Mouse (Mus musculus) lung, embryonic 14.5 days (tissue): ENCODE measurements around the gene Nrp2. TPM values are rescaled to one million over a fixed set of nuclear protein-coding genes. Genes with fewer than 3 reads are reported as not detected.

Experiments
- ATAC-seq: fragments of 200-750 bp; cut with Nextera tagmentation; 2 replicates; pipeline ENCODE4 v1.8.0; 2017; ENCODE audit warnings: mild to moderate bottlenecking, moderate TSS enrichment, moderate library complexity; ENCODE audit not compliant: insufficient read depth
- DNase-seq: peaks from one replicate; pipeline ENCODE4 v3.0.0-alpha.2; 2015
- H3K27ac ChIP-seq: fragments of 300-500 bp; sonication (generic); 2 replicates; pipeline ENCODE4 v1.5.1; 2014; ENCODE audit warnings: low read depth, mild to moderate bottlenecking, moderate library complexity
- H3K27me3 ChIP-seq: fragments of 300-500 bp; sonication (generic); 2 replicates; pipeline ENCODE4 v1.6.1; 2014; ENCODE audit warnings: low read length, control low read depth; ENCODE audit not compliant: insufficient read depth
- H3K36me3 ChIP-seq: fragments of 300-500 bp; sonication (generic); 2 replicates; pipeline ENCODE4 v1.6.1; 2014; ENCODE audit warnings: control low read depth; ENCODE audit not compliant: insufficient read depth
- H3K4me1 ChIP-seq: fragments of 300-500 bp; sonication (generic); 2 replicates; pipeline ENCODE4 v1.6.1; 2014; ENCODE audit warnings: antibody characterized with exemption, control low read depth; ENCODE audit not compliant: insufficient read depth
- H3K4me2 ChIP-seq: fragments of 300-500 bp; sonication (generic); 2 replicates; pipeline ENCODE4 v1.6.1; 2014; ENCODE audit warnings: mild to moderate bottlenecking
- H3K4me3 ChIP-seq: fragments of 300-500 bp; sonication (generic); 2 replicates; pipeline ENCODE4 v1.5.1; 2014; ENCODE audit warnings: low read depth, low read length
- H3K9ac ChIP-seq: fragments of 300-500 bp; sonication (generic); 2 replicates; pipeline ENCODE4 v1.6.1; 2014
- H3K9me3 ChIP-seq: fragments of 300-500 bp; sonication (generic); 2 replicates; pipeline ENCODE4 v1.6.1; 2016; ENCODE audit warnings: low read depth, low read length, control low read depth
- CTCF ChIP-seq: IDR thresholded peaks from 2 replicates; pipeline ENCODE4 v1.5.1; 2016; ENCODE audit warnings: antibody characterized with exemption, low read depth
- WGBS: fragments of 180-500 bp; shearing (Covaris S2); extraction: QIAGEN DNeasy Blood & Tissue Kit; methylation state at CpG from one replicate; pipeline ENCODE4 v1.1.7; 2014; 5-methylcytosine and 5-hydroxymethylcytosine counted together
- polyA plus RNA-seq: library from polyadenylated mRNA; unstranded; fragments of >200 nt; fragmentation: Nextera tagmentation; extraction: Ambion mirVana; gene quantifications from 2 replicates; pipeline ENCODE4 v1.2.1, GENCODE M21; 2014

Gene Nrp2
- 9.9 and 10.8 TPM in 2 replicates for polyA plus RNA-seq

DNA sequence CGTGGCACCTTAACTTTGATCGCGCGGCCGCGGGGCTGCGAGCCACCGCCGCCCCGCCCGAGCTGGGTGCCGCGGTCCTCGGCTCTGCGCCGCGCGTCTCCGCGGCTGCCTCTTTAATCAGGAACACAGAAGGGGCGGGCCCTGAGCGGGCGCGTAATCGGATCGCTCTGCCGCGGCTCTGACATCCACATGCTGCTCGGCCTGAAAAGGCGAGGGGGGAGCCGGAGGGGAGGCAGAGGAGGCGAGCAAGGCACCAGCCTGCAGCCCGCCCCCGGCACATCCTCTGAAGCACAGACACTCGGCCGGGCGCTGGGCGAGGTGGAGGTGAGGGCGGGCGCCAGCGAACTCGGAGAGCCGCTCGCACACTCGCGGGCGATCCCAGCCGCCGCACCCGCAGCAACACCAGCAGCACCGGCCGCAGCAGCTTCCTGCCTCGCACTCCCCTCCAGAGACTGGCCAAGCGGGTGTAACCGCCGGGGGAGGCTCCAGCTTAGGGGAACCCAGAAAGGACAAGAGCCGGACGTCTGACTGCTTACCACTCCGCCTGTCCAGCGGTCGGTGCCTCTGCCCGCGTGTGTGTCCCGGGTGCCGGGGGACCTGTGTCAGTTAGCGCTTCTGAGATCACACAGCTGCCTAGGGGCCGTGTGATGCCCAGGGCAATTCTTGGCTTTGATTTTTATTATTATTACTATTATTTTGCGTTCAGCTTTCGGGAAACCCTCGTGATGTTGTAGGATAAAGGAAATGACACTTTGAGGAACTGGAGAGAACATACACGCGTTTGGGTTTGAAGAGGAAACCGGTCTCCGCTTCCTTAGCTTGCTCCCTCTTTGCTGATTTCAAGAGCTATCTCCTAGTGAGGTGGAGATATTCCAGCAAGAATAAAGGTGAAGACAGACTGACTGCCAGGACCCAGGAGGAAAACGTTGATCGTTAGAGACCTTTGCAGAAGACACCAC lies at the start of gene Nrp2:
TSS of gene Nrp2 (plus strand) at position 128 of the 959 bp plus-strand sequence.
- ATAC-seq (peak; percentile 70), DNase-seq (peak; percentile 92)
- H3K4me1 ChIP-seq = 0 out of 2 replicates have a peak, but pooled peaks cover 6% of the 10 kb centered on the region
- WGBS = under 1% methylated on average over 75 of the region's 76 CpGs
- peak within 1 kb of the TSS; percentile 58 for H3K4me3 ChIP-seq
- H3K9ac ChIP-seq = peak within 1 kb of the TSS; percentile 58
- peak within 1 kb of the TSS; percentile 94 for H3K4me2 ChIP-seq
- peak within 1 kb of the TSS; percentile 79 for H3K27ac ChIP-seq
- H3K9me3 ChIP-seq = no peaks in the 10 kb centered on the region
- TF ChIP-seq CTCF = no peak
- H3K36me3 ChIP-seq = no peaks in the 10 kb centered on the region
- H3K27me3 ChIP-seq = peaks cover 20% of the 10 kb centered on the region

DNA sequence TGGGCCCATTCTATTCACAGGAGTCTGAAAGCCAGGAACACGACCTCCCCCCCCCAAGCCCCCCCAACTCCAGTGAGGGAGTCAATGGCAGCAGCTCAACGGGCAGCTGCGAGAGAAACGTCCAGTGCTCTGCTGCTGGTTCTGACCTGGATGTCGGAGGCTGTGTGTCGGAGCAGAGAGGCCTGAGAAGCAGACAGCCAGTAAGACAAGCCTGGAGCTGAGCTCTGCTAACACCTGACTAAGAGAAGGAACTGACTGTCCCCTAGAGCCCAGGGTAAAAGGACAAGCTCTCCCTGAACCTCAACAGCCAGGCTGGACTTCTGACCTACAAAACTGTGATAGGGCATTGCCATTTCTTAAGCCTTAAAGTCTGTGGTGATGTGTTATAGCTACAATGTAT lies 48.6 kb upstream of the Nrp2 start:
- Histone ChIP-seq H3K4me3 (no peak overlapping the region), H3K4me1 (no peaks in the 10 kb centered on the region), H3K4me2 (no peak overlapping the region), H3K27ac (no peak overlapping the region), H3K9me3 (no peaks in the 10 kb centered on the region), H3K9ac (no peak overlapping the region), H3K36me3 (no peaks in the 10 kb centered on the region), H3K27me3 (no peaks in the 10 kb centered on the region)
- no peak for ATAC-seq
- DNase-seq = no peak
- TF ChIP-seq CTCF = no peak
- 57% methylated on average over 6 of the region's 6 CpGs for WGBS

DNA sequence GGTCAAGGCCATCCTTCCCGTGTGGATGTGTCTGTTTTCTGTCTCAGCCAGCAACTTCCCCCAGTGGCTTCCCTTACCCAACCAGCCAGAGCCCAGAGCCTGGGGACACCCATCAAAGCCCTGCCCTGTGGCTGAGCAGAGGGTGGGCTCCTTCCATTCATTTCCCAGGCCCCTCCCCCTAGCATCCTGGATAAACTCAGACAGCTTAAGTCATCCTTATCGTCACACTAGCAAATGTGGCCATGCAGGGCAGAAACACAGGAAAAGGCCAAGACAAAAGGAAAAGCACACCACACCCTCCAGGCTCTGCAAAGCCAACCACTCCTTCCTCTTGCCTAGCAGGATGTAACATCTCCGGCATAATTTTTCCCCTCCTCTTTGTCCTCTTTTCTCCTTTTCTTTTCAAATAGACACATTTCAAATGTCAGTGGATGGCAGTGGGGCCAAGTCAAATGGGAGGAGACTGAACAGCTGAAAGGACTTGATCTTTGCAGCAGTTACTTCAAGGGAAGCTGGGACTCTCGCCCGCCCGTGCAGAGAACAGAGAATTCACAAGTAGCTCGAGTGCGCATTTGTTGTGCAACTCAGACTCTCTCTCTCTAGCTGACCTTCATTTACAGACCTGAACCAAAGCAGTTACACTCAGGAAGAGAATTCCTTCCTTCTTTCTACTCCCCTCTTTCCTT lies 38.0 kb upstream of the Nrp2 start:
- ATAC-seq = peak; percentile 92
- 35% methylated on average over 8 of the region's 8 CpGs for WGBS
- TF ChIP-seq CTCF = no peak
- Histone ChIP-seq H3K4me2 (0 out of 2 replicates have a peak overlapping the region, but pooled peaks have one; percentile 10), H3K9ac (no peak overlapping the region), H3K27ac (peak overlapping the region; percentile 79), H3K36me3 (no peaks in the 10 kb centered on the region), H3K4me1 (peaks cover 4% of the 10 kb centered on the region; the same call in 1 of the 2 replicates), H3K9me3 (peaks cover 3% of the 10 kb centered on the region; the same call in 1 of the 2 replicates), H3K27me3 (no peaks in the 10 kb centered on the region), H3K4me3 (no peak overlapping the region)
- peak; percentile 73 for DNase-seq

DNA sequence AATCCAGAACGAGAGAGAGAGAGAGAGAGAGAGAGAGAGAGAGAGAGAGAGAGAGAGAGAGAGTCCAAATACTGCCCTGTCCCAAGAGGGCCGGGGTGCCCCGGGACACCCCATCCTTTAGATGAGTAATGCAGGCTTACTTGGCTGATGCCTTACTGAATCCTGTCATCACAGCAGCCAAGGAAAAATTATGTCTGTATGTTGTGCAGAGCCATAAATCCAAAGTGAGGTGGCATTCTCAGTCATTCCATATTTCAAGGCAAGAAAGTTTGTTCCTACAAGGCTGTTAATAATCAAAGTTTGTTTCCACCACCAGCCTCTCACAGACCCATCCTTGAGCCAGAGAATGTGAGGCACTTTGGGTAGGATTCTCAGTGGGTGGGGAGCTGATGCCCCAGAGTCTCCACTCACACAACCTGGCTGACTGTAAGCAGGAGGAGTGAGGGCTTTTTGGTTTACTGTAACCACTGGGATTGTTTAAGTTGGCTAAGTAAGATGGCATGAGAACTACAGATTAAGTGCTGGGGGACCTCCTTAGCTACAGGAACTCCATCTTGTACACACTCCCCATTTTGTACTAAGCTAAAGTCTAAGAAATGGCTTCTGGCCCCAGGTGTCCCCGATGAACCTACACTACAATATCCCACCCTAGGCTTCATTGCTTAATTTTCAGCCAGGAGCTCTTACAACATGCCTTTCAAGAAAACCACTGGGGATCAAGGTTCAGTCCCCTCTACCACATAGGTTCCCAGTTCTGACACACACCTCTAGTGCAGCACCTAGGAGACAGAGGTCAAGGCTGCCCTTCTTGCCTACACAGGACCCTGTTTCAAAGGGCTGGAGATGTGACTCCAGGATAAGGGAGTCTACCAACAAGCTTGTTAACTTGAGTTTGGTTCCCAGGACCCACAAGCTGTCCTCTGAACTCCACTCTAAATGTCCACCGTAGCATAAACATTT lies 37.0 kb upstream of the Nrp2 start:
- 68% methylated on average over 5 of the region's 5 CpGs for WGBS
- Histone ChIP-seq H3K27ac (peak overlapping the region; percentile 79), H3K9me3 (peaks cover 3% of the 10 kb centered on the region; the same call in 1 of the 2 replicates), H3K4me3 (no peak overlapping the region), H3K9ac (no peak overlapping the region), H3K4me1 (peaks cover 4% of the 10 kb centered on the region; the same call in 1 of the 2 replicates), H3K4me2 (no peak overlapping the region), H3K27me3 (no peaks in the 10 kb centered on the region), H3K36me3 (no peaks in the 10 kb centered on the region)
- TF ChIP-seq CTCF = no peak
- DNase-seq (no peak), ATAC-seq (no peak)

DNA sequence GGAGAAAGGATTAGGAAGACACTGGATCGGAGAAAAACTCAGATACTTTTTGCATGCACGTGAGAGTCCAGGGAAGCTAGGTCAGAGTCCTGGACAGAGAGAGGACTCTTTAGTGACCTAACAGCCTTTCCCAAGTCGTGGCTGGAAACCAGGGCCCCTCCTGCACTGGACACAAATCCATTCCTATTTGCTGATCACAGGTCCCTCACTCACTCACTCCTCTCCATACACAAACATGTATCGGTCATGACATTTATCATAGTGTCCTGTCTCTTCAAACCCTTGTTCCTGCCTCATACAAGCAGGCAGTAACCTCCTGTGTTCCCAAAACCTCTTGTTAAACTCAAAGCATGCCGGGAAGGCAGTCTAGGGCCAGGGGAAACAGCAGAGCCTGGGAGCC lies 36.3 kb upstream of the Nrp2 start:
- no peaks in the 10 kb centered on the region for H3K27me3 ChIP-seq
- H3K27ac ChIP-seq = no peak overlapping the region
- H3K36me3 ChIP-seq = no peaks in the 10 kb centered on the region
- no peak for DNase-seq
- no peak overlapping the region for H3K4me3 ChIP-seq
- H3K4me2 ChIP-seq = no peak overlapping the region
- H3K9ac ChIP-seq = no peak overlapping the region
- ATAC-seq = no peak
- TF ChIP-seq CTCF = no peak
- 61% methylated on average over 5 of the region's 5 CpGs for WGBS
- H3K9me3 ChIP-seq = peaks cover 3% of the 10 kb centered on the region; the same call in 1 of the 2 replicates
- H3K4me1 ChIP-seq = peaks cover 4% of the 10 kb centered on the region; the same call in 1 of the 2 replicates

DNA sequence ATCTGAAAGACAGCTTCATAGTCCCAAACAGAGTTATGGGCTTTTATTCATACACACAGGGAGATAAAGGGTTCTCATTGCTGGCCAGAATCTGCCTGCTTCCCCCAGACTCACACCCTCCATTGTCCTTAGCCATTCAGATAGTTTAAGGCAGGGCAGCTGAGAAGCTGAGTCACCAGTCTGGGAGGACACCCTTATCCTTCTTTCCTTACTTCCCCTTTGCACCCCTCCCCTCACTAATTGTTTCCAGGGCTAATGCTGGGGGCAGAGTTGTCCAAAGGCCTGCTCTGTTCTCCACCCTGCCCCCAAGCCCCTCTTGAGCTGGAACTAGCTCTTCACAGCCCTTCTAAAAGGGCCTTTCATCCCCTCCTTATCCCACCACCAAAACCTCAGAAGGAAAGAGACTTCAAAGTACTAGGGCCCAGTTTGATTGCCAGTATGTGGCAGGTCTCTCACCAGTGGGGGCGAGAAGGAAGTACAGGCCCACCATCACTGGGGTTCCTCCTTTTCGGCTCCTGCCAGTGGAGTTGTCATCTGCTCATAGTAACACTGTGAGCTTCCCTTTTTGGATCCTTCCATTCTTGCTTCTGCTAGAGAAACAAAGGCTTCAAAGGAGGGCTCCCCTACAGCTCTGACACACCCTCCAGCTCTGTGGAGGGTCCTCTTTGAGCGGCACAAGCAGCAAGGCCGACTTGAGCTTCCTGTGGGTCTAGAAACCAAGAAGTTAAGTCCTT lies 24.3 kb upstream of the Nrp2 start:
- H3K4me1 ChIP-seq = peaks cover 8% of the 10 kb centered on the region; the same call in 1 of the 2 replicates
- H3K4me2 ChIP-seq = no peak overlapping the region
- no peaks in the 10 kb centered on the region; the same call in 1 of the 2 replicates for H3K9me3 ChIP-seq
- no peak for DNase-seq
- H3K9ac ChIP-seq = no peak overlapping the region
- no peak overlapping the region for H3K4me3 ChIP-seq
- H3K36me3 ChIP-seq = no peaks in the 10 kb centered on the region
- no peak for ATAC-seq
- H3K27me3 ChIP-seq = no peaks in the 10 kb centered on the region
- 59% methylated on average over 4 of the region's 4 CpGs for WGBS
- TF ChIP-seq CTCF = no peak
- H3K27ac ChIP-seq = no peak overlapping the region
